Mouse (Mus musculus) lung, adult 2 months (tissue): ENCODE results near the gene Gpr155.

Source experiments
- CTCF ChIP-seq: fragments of 200-500 bp; IDR thresholded peaks from 2 replicates; pipeline ENCODE4 v1.5.1; 2011; ENCODE audit warnings: mild to moderate bottlenecking, low read length, control low read depth; ENCODE audit not compliant: insufficient read depth
- POLR2A ChIP-seq: fragments of 200-500 bp; IDR thresholded peaks from 2 replicates; pipeline ENCODE4 v1.6.1; 2011; ENCODE audit warnings: low read depth, mild to moderate bottlenecking, control low read depth, low read length, borderline replicate concordance; ENCODE audit errors: extremely low read depth

GRCm38 (mm10) chr2:73389951-73390350 is 3.6 kb upstream of the Gpr155 start:
- TF ChIP-seq CTCF (no peak), POLR2A (no peak)
